Mouse (Mus musculus): ENCODE data around the gene Cped1. TPM values are rescaled to one million over a fixed set of nuclear protein-coding genes. Genes with fewer than 3 reads are reported as not detected.

The Cped1 gene
- total and polyA plus RNA-seq, 2 experiments from 2014 or later: 2.5 to 4.4 TPM

GRCm38 (mm10) chr6:21991151-21991550 is 5.4 kb downstream of the Cped1 start:
- no peaks in the 10 kb centered on the region; the same call in 1 of the 2 replicates for H3K27me3 ChIP-seq (ENCODE audit: insufficient read depth, low read length)
- H3K36me3 ChIP-seq (ENCODE audit: insufficient read depth, low read length): no peaks in the 10 kb centered on the region
- H3K4me1 ChIP-seq (ENCODE audit: insufficient read depth, low read length): 0 out of 2 replicates have a peak, but pooled peaks cover 5% of the 10 kb centered on the region
- DNase-seq (ENCODE audit: low spot score): no peak
- no peak for ATAC-seq (ENCODE audit: low FRiP score)
- H3K4me3 ChIP-seq (ENCODE audit: low read depth, low read length): no peak overlapping the region
- H3K9me3 ChIP-seq (ENCODE audit: low read length): no peaks in the 10 kb centered on the region
- no peak for TF ChIP-seq CTCF (IDR thresholded peaks at IDR 0.05)
- no peak overlapping the region for H3K9ac ChIP-seq (replicated peaks; ENCODE audit: low read length, poor library complexity, severe bottlenecking)
- no peak overlapping the region for H3K4me2 ChIP-seq (ENCODE audit: low read depth, low read length, poor library complexity, severe bottlenecking)
- WGBS: 89% methylated on average over 4 of the region's 4 CpGs
- no peak overlapping the region for H3K27ac ChIP-seq (ENCODE audit: low read depth, low read length)

- Histone ChIP-seq H3K9ac (replicated peaks; ENCODE audit: low read length, poor library complexity, severe bottlenecking) (no peak overlapping the region), H3K27ac (ENCODE audit: low read depth, low read length) (no peak overlapping the region), H3K4me1 (ENCODE audit: insufficient read depth, low read length) (no peaks in the 10 kb centered on the region), H3K36me3 (ENCODE audit: insufficient read depth, low read length) (no peaks in the 10 kb centered on the region), H3K4me2 (ENCODE audit: low read depth, low read length, poor library complexity, severe bottlenecking) (no peak overlapping the region), H3K9me3 (ENCODE audit: low read length) (no peaks in the 10 kb centered on the region), H3K4me3 (ENCODE audit: low read depth, low read length) (no peak overlapping the region), H3K27me3 (ENCODE audit: insufficient read depth, low read length) (no peaks in the 10 kb centered on the region; the same call in 1 of the 2 replicates)
- TF ChIP-seq CTCF (IDR thresholded peaks at IDR 0.05): no peak
- no peak for ATAC-seq (ENCODE audit: low FRiP score)
- DNase-seq (ENCODE audit: low spot score): no peak
- WGBS: 89% methylated on average over 2 of the region's 2 CpGs
Measured at GRCm38 (mm10) chr6:21993070-21993469, 7.4 kb downstream of the Cped1 start.

GRCm38 (mm10) chr6:21998131-21998530 is 12.4 kb downstream of the Cped1 start:
- Histone ChIP-seq H3K27ac (ENCODE audit: low read depth, low read length) (no peak overlapping the region), H3K36me3 (ENCODE audit: insufficient read depth, low read length) (no peaks in the 10 kb centered on the region), H3K4me3 (ENCODE audit: low read depth, low read length) (no peak overlapping the region), H3K4me2 (ENCODE audit: low read depth, low read length, poor library complexity, severe bottlenecking) (no peak overlapping the region), H3K4me1 (ENCODE audit: insufficient read depth, low read length) (no peaks in the 10 kb centered on the region), H3K9ac (replicated peaks; ENCODE audit: low read length, poor library complexity, severe bottlenecking) (no peak overlapping the region), H3K9me3 (ENCODE audit: low read length) (no peaks in the 10 kb centered on the region), H3K27me3 (ENCODE audit: insufficient read depth, low read length) (no peaks in the 10 kb centered on the region)
- no peak for DNase-seq (ENCODE audit: low spot score)
- ATAC-seq (ENCODE audit: low FRiP score): no peak
- TF ChIP-seq CTCF (IDR thresholded peaks at IDR 0.05): no peak
- 80% methylated on average over 4 of the region's 4 CpGs for WGBS

- Histone ChIP-seq H3K9me3 (ENCODE audit: low read length) (no peaks in the 10 kb centered on the region), H3K27me3 (ENCODE audit: insufficient read depth, low read length) (no peaks in the 10 kb centered on the region), H3K27ac (ENCODE audit: low read depth, low read length) (no peak overlapping the region), H3K4me2 (ENCODE audit: low read depth, low read length, poor library complexity, severe bottlenecking) (no peak overlapping the region), H3K4me1 (ENCODE audit: insufficient read depth, low read length) (no peaks in the 10 kb centered on the region), H3K9ac (replicated peaks; ENCODE audit: low read length, poor library complexity, severe bottlenecking) (no peak overlapping the region), H3K4me3 (ENCODE audit: low read depth, low read length) (no peak overlapping the region), H3K36me3 (ENCODE audit: insufficient read depth, low read length) (no peaks in the 10 kb centered on the region)
- 53% methylated on average over 11 of the region's 11 CpGs for WGBS
- ATAC-seq (ENCODE audit: low FRiP score): no peak
- TF ChIP-seq CTCF (IDR thresholded peaks at IDR 0.05): no peak
- DNase-seq (ENCODE audit: low spot score): no peak
Measured at GRCm38 (mm10) chr6:21999025-21999424, 13.3 kb downstream of the Cped1 start.

- H3K27ac ChIP-seq (ENCODE audit: low read depth, low read length): no peak overlapping the region
- TF ChIP-seq CTCF (IDR thresholded peaks at IDR 0.05): no peak
- no peak for DNase-seq (ENCODE audit: low spot score)
- ATAC-seq (ENCODE audit: low FRiP score): no peak
- no peaks in the 10 kb centered on the region for H3K4me1 ChIP-seq (ENCODE audit: insufficient read depth, low read length)
- H3K4me3 ChIP-seq (ENCODE audit: low read depth, low read length): no peak overlapping the region
- 58% methylated on average over 6 of the region's 6 CpGs for WGBS
- no peak overlapping the region for H3K9ac ChIP-seq (replicated peaks; ENCODE audit: low read length, poor library complexity, severe bottlenecking)
- H3K27me3 ChIP-seq (ENCODE audit: insufficient read depth, low read length): no peaks in the 10 kb centered on the region
- H3K9me3 ChIP-seq (ENCODE audit: low read length): no peaks in the 10 kb centered on the region
- H3K4me2 ChIP-seq (ENCODE audit: low read depth, low read length, poor library complexity, severe bottlenecking): no peak overlapping the region
- H3K36me3 ChIP-seq (ENCODE audit: insufficient read depth, low read length): no peaks in the 10 kb centered on the region
Measured at GRCm38 (mm10) chr6:22000086-22000485, 14.4 kb downstream of the Cped1 start.

- H3K4me1 ChIP-seq (ENCODE audit: insufficient read depth, low read length): no peaks in the 10 kb centered on the region
- TF ChIP-seq CTCF (IDR thresholded peaks at IDR 0.05): no peak
- WGBS: 90% methylated on average over 3 of the region's 3 CpGs
Measured at GRCm38 (mm10) chr6:22000881-22001280, 15.2 kb downstream of the Cped1 start.

More at GRCm38 (mm10) chr6:22000881-22001280, 15.2 kb downstream of the Cped1 start:
- Histone ChIP-seq H3K9me3 (ENCODE audit: low read length) (no peaks in the 10 kb centered on the region), H3K4me2 (ENCODE audit: low read depth, low read length, poor library complexity, severe bottlenecking) (no peak overlapping the region), H3K4me3 (ENCODE audit: low read depth, low read length) (no peak overlapping the region), H3K9ac (replicated peaks; ENCODE audit: low read length, poor library complexity, severe bottlenecking) (no peak overlapping the region), H3K27me3 (ENCODE audit: insufficient read depth, low read length) (no peaks in the 10 kb centered on the region), H3K27ac (ENCODE audit: low read depth, low read length) (no peak overlapping the region), H3K36me3 (ENCODE audit: insufficient read depth, low read length) (no peaks in the 10 kb centered on the region)
- no peak for DNase-seq (ENCODE audit: low spot score)
- no peak for ATAC-seq (ENCODE audit: low FRiP score)
